Mouse (Mus musculus) hindbrain, postnatal 0 days (tissue): Measurements from ENCODE around the gene Ets1. TPM values are rescaled to one million over a fixed set of nuclear protein-coding genes. Genes with fewer than 3 reads are reported as not detected.

Experiments
- ATAC-seq: fragments of 200-750 bp; cut with Nextera tagmentation; 2 replicates; pipeline ENCODE4 v1.8.0; 2017; ENCODE audit warnings: mild to moderate bottlenecking, moderate TSS enrichment, moderate library complexity
- DNase-seq: peaks from one replicate; pipeline ENCODE4 v3.0.0-alpha.2; 2015; ENCODE audit warnings: low spot score
- H3K27ac ChIP-seq: fragments of 300-500 bp; sonication (generic); 2 replicates; pipeline ENCODE4 v1.5.1; 2014; ENCODE audit warnings: mild to moderate bottlenecking
- H3K27me3 ChIP-seq: fragments of 300-500 bp; sonication (generic); 2 replicates; pipeline ENCODE4 v1.6.1; 2014; ENCODE audit warnings: low read length, mixed read lengths; ENCODE audit not compliant: insufficient read depth
- H3K36me3 ChIP-seq: fragments of 300-500 bp; sonication (generic); 2 replicates; pipeline ENCODE4 v1.6.1; 2014; ENCODE audit warnings: low read length, mixed read lengths; ENCODE audit not compliant: insufficient read depth
- H3K4me1 ChIP-seq: fragments of 300-500 bp; sonication (generic); 2 replicates; pipeline ENCODE4 v1.6.1; 2014; ENCODE audit warnings: antibody characterized with exemption, low read length, mixed read lengths; ENCODE audit not compliant: insufficient read depth
- H3K4me2 ChIP-seq: fragments of 300-500 bp; sonication (generic); 2 replicates; pipeline ENCODE4 v1.6.1; 2014; ENCODE audit warnings: low read depth, mild to moderate bottlenecking, low read length, moderate library complexity, mixed read lengths
- H3K4me3 ChIP-seq: fragments of 300-500 bp; sonication (generic); 2 replicates; pipeline ENCODE4 v1.5.1; 2014; ENCODE audit warnings: low read length
- H3K9ac ChIP-seq: fragments of 300-500 bp; sonication (generic); replicated peaks from 2 replicates; pipeline ENCODE4 v1.6.1; 2014; ENCODE audit warnings: mild to moderate bottlenecking, low read length, moderate library complexity, mixed read lengths
- H3K9me3 ChIP-seq: fragments of 300-500 bp; sonication (generic); 2 replicates; pipeline ENCODE4 v1.6.1; 2016; ENCODE audit warnings: low read length, mixed read lengths
- CTCF ChIP-seq: IDR thresholded peaks from 2 replicates; pipeline ENCODE4 v1.5.1; 2016; ENCODE audit warnings: antibody characterized with exemption, control low read depth, low read depth
- WGBS: fragments of 180-500 bp; shearing (Covaris S2); extraction: QIAGEN DNeasy Blood & Tissue Kit; methylation state at CpG from one replicate; pipeline ENCODE4 v1.1.7; 2014; 5-methylcytosine and 5-hydroxymethylcytosine counted together
- polyA plus RNA-seq: library from polyadenylated mRNA; unstranded; fragments of >200 nt; fragmentation: Nextera tagmentation; extraction: Ambion mirVana; gene quantifications from 2 replicates; pipeline ENCODE4 v1.2.1, GENCODE M21; 2015
- total RNA-seq: library from RNA; depleted of rRNA; stranded (reverse); fragments of >200 nt; gene quantifications from 2 replicates; pipeline ENCODE4 v1.2.3, GENCODE M21; 2014

Gene Ets1
- total and polyA plus RNA-seq, 2 experiments from 2014 or later: 9.9 to 14.0 TPM

DNA sequence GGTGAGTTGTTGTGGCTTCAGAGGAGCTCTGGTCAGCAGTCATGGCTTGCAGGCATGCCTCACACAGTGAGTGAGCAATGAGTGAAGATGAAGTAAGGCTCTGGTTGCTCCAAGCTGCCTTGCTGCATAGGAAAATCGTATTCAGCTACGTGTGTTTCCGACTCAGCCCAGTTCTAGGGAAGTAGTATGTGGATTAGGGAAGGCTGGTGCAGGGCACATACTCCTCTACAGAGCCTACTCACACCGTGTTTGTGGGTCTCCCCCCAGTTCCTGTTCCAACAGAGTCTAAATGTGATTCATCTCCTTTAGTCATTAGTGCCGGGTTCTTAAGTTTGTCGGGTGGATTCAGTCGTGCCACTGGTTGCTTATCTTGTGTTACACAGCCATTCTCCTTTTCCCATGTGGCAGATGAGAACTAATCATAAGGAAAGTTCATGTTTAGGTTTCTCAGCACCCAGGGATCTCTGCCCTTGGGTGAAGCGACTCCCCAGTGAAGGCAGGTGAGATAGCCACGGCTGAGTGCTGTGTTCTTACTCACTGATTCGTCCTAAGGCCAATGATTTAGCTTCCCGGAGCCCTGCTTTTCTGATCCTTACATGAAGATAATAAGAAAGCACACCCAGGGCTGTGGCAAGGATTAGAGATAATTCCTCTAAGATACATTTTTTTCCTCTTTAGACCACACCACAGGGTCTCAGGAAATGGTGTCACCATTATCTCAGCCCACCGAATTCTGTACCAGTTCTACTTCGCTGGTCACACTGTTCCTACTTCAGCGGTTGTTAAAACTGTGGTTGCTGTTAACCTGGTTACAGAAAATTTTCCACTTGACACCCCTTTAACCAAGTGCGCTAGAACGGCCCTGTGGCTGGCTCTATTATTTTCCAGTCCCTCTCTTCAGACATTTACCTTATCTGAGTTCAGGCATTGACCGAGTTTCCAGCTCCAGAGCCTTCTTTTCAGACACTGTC, 74.0 kb downstream of the Ets1 start:
- ATAC-seq (no peak), DNase-seq (no peak)
- no peak overlapping the region for H3K4me3 ChIP-seq
- no peaks in the 10 kb centered on the region for H3K36me3 ChIP-seq
- no peak overlapping the region for H3K4me2 ChIP-seq
- H3K9ac ChIP-seq: no peak overlapping the region
- H3K4me1 ChIP-seq: no peaks in the 10 kb centered on the region
- no peak overlapping the region for H3K27ac ChIP-seq
- TF ChIP-seq CTCF: no peak
- no peaks in the 10 kb centered on the region for H3K27me3 ChIP-seq
- no peaks in the 10 kb centered on the region for H3K9me3 ChIP-seq
- 83% methylated on average over 17 of the region's 17 CpGs for WGBS

DNA sequence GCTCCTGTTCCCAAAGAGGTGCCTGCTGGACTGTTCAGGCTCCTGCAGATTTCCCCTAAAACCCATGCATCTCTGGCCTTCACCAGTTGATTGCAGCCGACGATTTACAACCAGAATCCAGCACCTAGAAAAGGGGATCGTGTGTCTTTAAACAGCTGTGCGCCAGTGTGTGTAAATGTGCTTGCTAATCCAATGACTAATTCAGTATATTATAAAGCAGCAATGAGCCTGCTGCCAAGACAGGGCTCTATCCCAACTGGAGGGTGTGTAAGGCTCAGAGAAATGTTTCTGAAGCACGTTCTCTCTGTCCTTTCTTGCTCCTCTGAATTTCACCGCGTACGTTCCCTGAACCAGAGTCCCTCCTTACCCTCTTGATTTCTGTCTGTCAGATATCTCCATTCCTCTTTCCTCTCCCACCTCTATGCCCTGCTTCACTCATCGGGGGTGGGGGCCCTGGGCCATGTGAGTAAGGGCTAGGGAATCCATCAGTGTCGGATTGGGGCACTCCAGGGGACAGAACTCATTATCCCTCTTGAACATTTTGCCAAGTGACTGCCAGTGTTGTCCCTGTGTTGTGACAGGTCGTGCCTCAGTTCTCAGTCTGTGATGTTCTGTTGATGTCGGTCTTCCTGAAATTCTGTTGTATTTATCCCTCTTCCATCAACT, 75.1 kb downstream of the Ets1 start:
- Histone ChIP-seq H3K9ac (no peak overlapping the region), H3K4me3 (no peak overlapping the region), H3K36me3 (no peaks in the 10 kb centered on the region), H3K9me3 (no peaks in the 10 kb centered on the region), H3K4me2 (no peak overlapping the region), H3K27me3 (no peaks in the 10 kb centered on the region), H3K4me1 (0 out of 2 replicates have a peak, but pooled peaks cover 2% of the 10 kb centered on the region), H3K27ac (no peak overlapping the region)
- TF ChIP-seq CTCF: no peak
- 77% methylated on average over 12 of the region's 12 CpGs for WGBS
- DNase-seq: no peak
- no peak for ATAC-seq

DNA sequence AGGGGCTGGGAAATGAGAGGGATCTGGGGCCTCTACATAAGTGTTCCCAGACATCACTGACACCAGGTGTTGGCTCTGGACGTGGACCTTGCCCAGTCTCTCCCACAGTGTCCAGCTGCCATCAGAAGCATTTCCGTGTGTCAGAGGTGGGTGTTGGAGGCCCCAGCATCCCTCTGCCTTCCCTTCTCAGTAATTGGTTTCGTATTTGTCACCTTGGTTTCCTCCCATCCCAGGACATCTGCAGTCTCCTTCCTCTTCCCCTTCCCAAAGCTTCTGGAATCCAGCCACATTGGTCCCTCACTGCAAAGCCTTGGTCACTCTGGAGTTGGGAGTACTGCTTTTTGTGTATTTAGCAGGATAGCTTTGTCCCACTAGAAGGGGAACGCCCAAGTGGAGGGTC, 75.7 kb downstream of the Ets1 start:
- TF ChIP-seq CTCF: no peak
- H3K9me3 ChIP-seq: no peaks in the 10 kb centered on the region
- 0 out of 2 replicates have a peak, but pooled peaks cover 2% of the 10 kb centered on the region for H3K4me1 ChIP-seq
- no peak for DNase-seq
- no peak overlapping the region for H3K4me3 ChIP-seq
- H3K27ac ChIP-seq: no peak overlapping the region
- H3K27me3 ChIP-seq: no peaks in the 10 kb centered on the region
- ATAC-seq: no peak
- no peak overlapping the region for H3K9ac ChIP-seq
- 83% methylated on average over 4 of the region's 4 CpGs for WGBS
- no peaks in the 10 kb centered on the region for H3K36me3 ChIP-seq
- no peak overlapping the region for H3K4me2 ChIP-seq

- 87% methylated on average over 7 of the region's 7 CpGs for WGBS
- DNase-seq (no peak), ATAC-seq (no peak)
- no peak overlapping the region for H3K4me2 ChIP-seq
- no peaks in the 10 kb centered on the region for H3K36me3 ChIP-seq
- H3K27me3 ChIP-seq: no peaks in the 10 kb centered on the region
- H3K9me3 ChIP-seq: no peaks in the 10 kb centered on the region
- H3K4me3 ChIP-seq: no peak overlapping the region
- H3K9ac ChIP-seq: no peak overlapping the region
- H3K4me1 ChIP-seq: peaks cover 5% of the 10 kb centered on the region; the same call in 1 of the 2 replicates
- TF ChIP-seq CTCF: no peak
- H3K27ac ChIP-seq: no peak overlapping the region
Measured at GRCm38 (mm10) chr9:32712383-32712910, 76.4 kb downstream of the Ets1 start.

DNA sequence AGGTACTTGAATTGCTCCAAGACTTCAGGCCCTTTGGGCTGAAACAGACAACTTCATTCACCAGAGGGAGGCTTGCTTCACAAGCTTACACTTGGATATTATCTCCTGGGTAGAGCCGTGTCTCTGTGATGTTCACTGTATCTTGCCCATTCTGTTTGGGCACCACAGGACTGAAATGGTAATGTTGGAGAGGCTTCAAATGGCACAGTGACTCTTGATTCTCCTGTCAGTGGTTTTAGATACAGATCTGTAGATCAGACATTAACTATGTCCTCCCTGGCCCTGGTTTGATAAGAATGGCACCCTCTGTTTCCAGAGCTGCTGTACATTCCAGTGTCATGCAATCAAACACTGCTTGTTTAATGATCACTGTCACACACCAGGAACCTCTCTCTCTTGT, 77.1 kb downstream of the Ets1 start:
- no peak for TF ChIP-seq CTCF
- H3K9me3 ChIP-seq: no peaks in the 10 kb centered on the region
- no peak overlapping the region for H3K4me3 ChIP-seq
- ATAC-seq: no peak
- WGBS: 71% methylated on average over 1 of the region's 1 CpGs
- no peak for DNase-seq
- H3K9ac ChIP-seq: no peak overlapping the region
- peaks cover 5% of the 10 kb centered on the region; the same call in 1 of the 2 replicates for H3K4me1 ChIP-seq
- no peaks in the 10 kb centered on the region for H3K36me3 ChIP-seq
- no peak overlapping the region for H3K27ac ChIP-seq
- no peaks in the 10 kb centered on the region for H3K27me3 ChIP-seq
- no peak overlapping the region for H3K4me2 ChIP-seq

GRCm38 (mm10) chr9:32713790-32714189, 77.8 kb downstream of the Ets1 start:
- DNase-seq (no peak), ATAC-seq (no peak)
- no peak overlapping the region for H3K4me2 ChIP-seq
- H3K27me3 ChIP-seq: no peaks in the 10 kb centered on the region
- H3K9ac ChIP-seq: no peak overlapping the region
- H3K9me3 ChIP-seq: no peaks in the 10 kb centered on the region
- H3K4me1 ChIP-seq: peaks cover 5% of the 10 kb centered on the region; the same call in 1 of the 2 replicates
- H3K36me3 ChIP-seq: no peaks in the 10 kb centered on the region
- no peak overlapping the region for H3K4me3 ChIP-seq
- H3K27ac ChIP-seq: no peak overlapping the region
- WGBS: 66% methylated on average over 4 of the region's 4 CpGs
- no peak for TF ChIP-seq CTCF
